Mouse (Mus musculus): ENCODE measurements around the gene Chil1.

GRCm38 (mm10) chr1:134173081-134173480 is 8.9 kb upstream of the Chil1 start:
- TF ChIP-seq CEBPB (IDR thresholded peaks at IDR 0.05; ENCODE audit: low read depth), result no peak
- TF ChIP-seq CTCF (IDR thresholded peaks at IDR 0.05; ENCODE audit: control insufficient read depth, insufficient read depth, insufficient read length), result no peak
- TF ChIP-seq MYOD1 (IDR thresholded peaks at IDR 0.05; ENCODE audit: control insufficient read depth, insufficient read length, low read depth), result no peak
- no peak for TF ChIP-seq FOSL1 (IDR thresholded peaks at IDR 0.05; ENCODE audit: insufficient read depth, low read length, poor library complexity, severe bottlenecking)
- TF ChIP-seq USF1 (IDR thresholded peaks at IDR 0.05; ENCODE audit: low read depth), result no peak
- TF ChIP-seq MAX (IDR thresholded peaks at IDR 0.05), result no peak
- no peak for TF ChIP-seq MYOG (IDR thresholded peaks at IDR 0.05; ENCODE audit: control insufficient read depth, extremely low read depth, insufficient read length)
